Mouse (Mus musculus): ENCODE measurements around the gene Wwp2.

The Wwp2 gene

GRCm38 (mm10) chr8:107510204-107510603 lies 74.0 kb downstream of the Wwp2 start:
- in situ Hi-C loops (cut with MboI), result no loop called here

- in situ Hi-C loops (cut with MboI), result no loop called here
These were observed 74.6 kb downstream of the Wwp2 start for GRCm38 (mm10) chr8:107510766-107511165.

- in situ Hi-C loops (cut with MboI), result no loop called here
These were observed 77.1 kb downstream of the Wwp2 start for GRCm38 (mm10) chr8:107513249-107513648.

GRCm38 (mm10) chr8:107514949-107515721 lies 79.0 kb downstream of the Wwp2 start:
- in situ Hi-C loops (cut with MboI), result no loop called here

GRCm38 (mm10) chr8:107518726-107519125 lies 82.6 kb downstream of the Wwp2 start:
- in situ Hi-C loops (cut with MboI), result no loop called here

GRCm38 (mm10) chr8:107519860-107520259 lies 83.7 kb downstream of the Wwp2 start:
- in situ Hi-C loops (cut with MboI), result no loop called here

GRCm38 (mm10) chr8:107521788-107522554 lies 85.8 kb downstream of the Wwp2 start:
- in situ Hi-C loops (cut with MboI), result no loop called here

- in situ Hi-C loops (cut with MboI), result no loop called here
These were observed 86.3 kb downstream of the Wwp2 start for GRCm38 (mm10) chr8:107522555-107522833.

GRCm38 (mm10) chr8:107524535-107524934 lies 88.4 kb downstream of the Wwp2 start:
- in situ Hi-C loops (cut with MboI), result no loop called here

- in situ Hi-C loops (cut with MboI), result no loop called here
These were observed 92.6 kb downstream of the Wwp2 start for GRCm38 (mm10) chr8:107528786-107529185.

- in situ Hi-C loops (cut with MboI), result no loop called here
These were observed 101.3 kb downstream of the Wwp2 start for GRCm38 (mm10) chr8:107537472-107537871.

- in situ Hi-C loops (cut with MboI), result no loop called here
These were observed 104.5 kb downstream of the Wwp2 start for GRCm38 (mm10) chr8:107540623-107541022.

GRCm38 (mm10) chr8:107541369-107541768 lies 105.2 kb downstream of the Wwp2 start:
- in situ Hi-C loops (cut with MboI), result no loop called here

GRCm38 (mm10) chr8:107542151-107542550 lies 106.0 kb downstream of the Wwp2 start:
- in situ Hi-C loops (cut with MboI), result no loop called here

- in situ Hi-C loops (cut with MboI), result no loop called here
These were observed 107.5 kb downstream of the Wwp2 start for GRCm38 (mm10) chr8:107543714-107544113.

- in situ Hi-C loops (cut with MboI), result no loop called here
These were observed 108.0 kb downstream of the Wwp2 start for GRCm38 (mm10) chr8:107544211-107544610.

- in situ Hi-C loops (cut with MboI), result no loop called here
These were observed 108.5 kb downstream of the Wwp2 start for GRCm38 (mm10) chr8:107544651-107545174.

GRCm38 (mm10) chr8:107545621-107546152 lies 109.5 kb downstream of the Wwp2 start:
- in situ Hi-C loops (cut with MboI), result no loop called here

- in situ Hi-C loops (cut with MboI), result no loop called here
These were observed 110.0 kb downstream of the Wwp2 start for GRCm38 (mm10) chr8:107546154-107546553.

- in situ Hi-C loops (cut with MboI), result no loop called here
These were observed 110.7 kb downstream of the Wwp2 start for GRCm38 (mm10) chr8:107546817-107547216.

GRCm38 (mm10) chr8:107552234-107552633 lies 116.1 kb downstream of the Wwp2 start:
- in situ Hi-C loops (cut with MboI), result no loop called here

- in situ Hi-C loops (cut with MboI), result no loop called here
These were observed 119.1 kb downstream of the Wwp2 start for GRCm38 (mm10) chr8:107555231-107555630.

- in situ Hi-C loops (cut with MboI), result no loop called here
These were observed 120.4 kb downstream of the Wwp2 start for GRCm38 (mm10) chr8:107556511-107556936.

Data from mature B cell (primary cell).